In genomic region chr2:10140456-10140855, GRCm38 (mm10) we compare ENCODE assay signal across 20 mouse cellular contexts. TPM values are rescaled to one million over a fixed set of nuclear protein-coding genes. Genes with fewer than 3 reads are reported as not detected.
DNase-seq lines count a peak whose midpoint lies in the region; ATAC-seq lines count a peak whose summit lies in the region.
"Had no signal": no experiment of that assay in that cellular context is flagged by ENCODE, and none has a peak within 500 bp of the region (broad histone marks: within the 10 kb centered on the region; RNA-seq: fewer than 3 reads in every experiment).

No protein-coding gene starts in this region.

- no peak overlapping the region for H3K9ac ChIP-seq in limb, embryonic 13.5 days
- H3K9ac ChIP-seq: forebrain, postnatal 0 days; hindbrain, embryonic 12.5 days; liver, embryonic 13.5 days; lung, embryonic 15.5 days had no signal

- 0 out of 2 replicates have a peak, but pooled peaks cover 3% of the 10 kb centered on the region for H3K4me1 ChIP-seq in limb, embryonic 13.5 days
- H3K4me1 ChIP-seq in limb, embryonic 10.5 days: peaks cover 12% of the 10 kb centered on the region
- H3K4me1 ChIP-seq: hindbrain, embryonic 12.5 days; liver, embryonic 13.5 days; lung, embryonic 15.5 days had no signal

- H3K4me2 ChIP-seq in limb, embryonic 13.5 days (replicated peaks): no peak overlapping the region
- H3K4me2 ChIP-seq: heart, embryonic 11.5 days; hindbrain, embryonic 12.5 days; liver, embryonic 13.5 days; lung, embryonic 15.5 days had no signal

- peaks cover 8% of the 10 kb centered on the region; the same call in 1 of the 2 replicates for H3K27me3 ChIP-seq in limb, embryonic 13.5 days
- peaks cover 11% of the 10 kb centered on the region; the same call in 1 of the 2 replicates for H3K27me3 ChIP-seq in limb, embryonic 10.5 days (ENCODE audit: low read depth, poor library complexity, severe bottlenecking)
- H3K27me3 ChIP-seq: hindbrain, embryonic 12.5 days; liver, embryonic 13.5 days; lung, embryonic 15.5 days had no signal

- no peaks in the 10 kb centered on the region for H3K9me3 ChIP-seq in limb, embryonic 13.5 days
- no peaks in the 10 kb centered on the region for H3K9me3 ChIP-seq in limb, embryonic 10.5 days (replicated peaks)
- H3K9me3 ChIP-seq: forebrain, embryonic 10.5 days; hindbrain, embryonic 12.5 days; liver, embryonic 13.5 days; lung, embryonic 15.5 days had no signal

- no peak overlapping the region; the same call in 1 of the 2 replicates for H3K27ac ChIP-seq in limb, embryonic 13.5 days
- H3K27ac ChIP-seq in limb, embryonic 10.5 days: no peak overlapping the region
- H3K27ac ChIP-seq: forebrain, embryonic 10.5 days; hindbrain, embryonic 12.5 days; liver, embryonic 13.5 days; lung, embryonic 15.5 days; macrophage; midbrain, embryonic 10.5 days had no signal

- peak; percentile 57 for DNase-seq in heart, adult 11 months
- DNase-seq in heart, postnatal 4 days: no peak
- no peak for DNase-seq in limb, embryonic 10.5 days (ENCODE audit: low spot score)
- DNase-seq in cerebellum, postnatal 25 days: peak; percentile 15 to 31
- DNase-seq in kidney, postnatal 14 days: peak; percentile 33
- DNase-seq: embryo, embryonic 11 days; forebrain, postnatal 0 days; heart, postnatal 10 days; liver, embryonic 13.5 days; thymus, postnatal 25 days had no signal

- H3K36me3 ChIP-seq in limb, embryonic 13.5 days: no peaks in the 10 kb centered on the region
- no peaks in the 10 kb centered on the region for H3K36me3 ChIP-seq in limb, embryonic 10.5 days
- H3K36me3 ChIP-seq: forebrain, embryonic 10.5 days; hindbrain, embryonic 12.5 days; liver, embryonic 13.5 days; lung, embryonic 15.5 days; midbrain, embryonic 10.5 days had no signal

- no peak overlapping the region for H3K4me3 ChIP-seq in limb, embryonic 13.5 days
- H3K4me3 ChIP-seq in limb, embryonic 10.5 days: no peak overlapping the region
- H3K4me3 ChIP-seq: forebrain, embryonic 10.5 days; hindbrain, embryonic 12.5 days; liver, embryonic 13.5 days; lung, embryonic 15.5 days; midbrain, embryonic 10.5 days had no signal

- ATAC-seq in limb, embryonic 13.5 days (ENCODE audit: low FRiP score, low read depth): peak; percentile 45; the same call in 1 of the 2 replicates
- ATAC-seq in granulocyte monocyte progenitor cell, adult 5-6 weeks (replicated peaks; ENCODE audit: poor library complexity, severe bottlenecking): no peak
- ATAC-seq: forebrain, postnatal 0 days; inflammation-experienced regulatory T-cells, adult 6 months had no signal

- WGBS in limb, embryonic 13.5 days: 61% methylated on average over 5 of the region's 5 CpGs
- 80% methylated on average over 5 of the region's 5 CpGs for WGBS in limb, embryonic 10.5 days

RNA-seq across cellular contexts. Expression of gene Itih2, which starts 9.3 kb away (rescaled TPM):
- under 1 TPM; 0.52 to 0.57 TPM for total RNA-seq in heart, postnatal 4 days (2021)
- 0.11 and 0.94 TPM in 2 replicates for polyA plus RNA-seq in limb, embryonic 13.5 days (2015; fragmentation: Nextera tagmentation; extraction: Ambion mirVana)
- polyA plus RNA-seq in limb, embryonic 10.5 days (2016; fragmentation: Nextera tagmentation; extraction: Ambion mirVana): 0.23 TPM in 1 of 2 replicates, not detected in the other
- not detected in 2 replicates for total RNA-seq in granulocyte monocyte progenitor cell, adult 5-6 weeks (2014; fragmentation: Nextera tagmentation)
- total RNA-seq in granulocyte monocyte progenitor cell, adult 5-6 weeks (2017): not detected in 2 replicates
- total RNA-seq: monocyte, adult 5-6 weeks had no signal
- polyA plus RNA-seq: inflammation-experienced regulatory T-cells, adult 6 months; macrophage had no signal

RNA-seq across cellular contexts. Expression of gene Itih5, which starts 12.9 kb away (rescaled TPM):
- total RNA-seq in heart, postnatal 4 days (2021): 10 to 100 TPM; 24.9 to 30.2 TPM
- polyA plus RNA-seq in limb, embryonic 13.5 days (2015; fragmentation: Nextera tagmentation; extraction: Ambion mirVana): 6.6 and 7.0 TPM in 2 replicates
- 2.5 and 2.8 TPM in 2 replicates for polyA plus RNA-seq in limb, embryonic 10.5 days (2016; fragmentation: Nextera tagmentation; extraction: Ambion mirVana)
- total RNA-seq in granulocyte monocyte progenitor cell, adult 5-6 weeks (2014; fragmentation: Nextera tagmentation): 3.6 and 5.8 TPM in 2 replicates
- total RNA-seq in granulocyte monocyte progenitor cell, adult 5-6 weeks (2017): 4.7 and 6.2 TPM in 2 replicates

Comparison
In these comparisons a context has a peak if more than half of its experiments do, and no peak if none do; other contexts are left out.
1. DNase-seq: peak in heart, adult 11 months (single experiment), cerebellum, postnatal 25 days (2 of 2) and kidney, postnatal 14 days (single experiment); none in heart, postnatal 4 days (single experiment) and limb, embryonic 10.5 days (single experiment).